Mouse (Mus musculus): Measurements from ENCODE around the gene Frs3. TPM values are rescaled to one million over a fixed set of nuclear protein-coding genes. Genes with fewer than 3 reads are reported as not detected.

Gene Frs3
- polyA plus RNA-seq, 1 experiment = 51.3 TPM

DNA sequence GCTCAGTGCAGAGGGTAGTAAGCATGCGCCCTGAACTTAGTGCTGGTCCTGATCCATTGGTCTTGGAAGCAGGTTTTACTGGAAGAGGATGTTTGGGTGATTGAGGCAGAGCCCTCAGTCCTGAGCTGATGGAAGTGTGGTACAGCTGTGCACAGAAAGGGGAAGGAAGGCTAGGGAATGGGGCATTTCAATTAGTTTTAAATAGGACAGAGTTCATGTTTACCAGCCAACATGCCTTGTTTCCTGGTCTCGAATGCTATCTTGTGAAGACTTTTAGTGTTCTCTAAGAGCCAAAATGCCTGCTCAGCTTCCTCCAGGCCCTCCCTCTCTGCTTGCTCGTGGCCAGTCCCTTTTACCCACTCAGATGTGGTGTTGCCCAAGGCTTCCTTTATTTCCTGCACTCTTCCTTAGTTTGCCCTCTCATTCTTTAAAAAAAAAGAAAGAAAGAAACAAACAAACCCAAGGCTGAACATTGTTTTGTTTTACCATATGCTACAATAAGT is 30.0 kb upstream of the Frs3 start:
- no peak overlapping the region for H3K4me3 ChIP-seq (replicated peaks; ENCODE audit: insufficient read depth, low read depth, low read length)
- 90% methylated on average over 3 of the region's 3 CpGs for whole genome bisulfite sequencing

DNA sequence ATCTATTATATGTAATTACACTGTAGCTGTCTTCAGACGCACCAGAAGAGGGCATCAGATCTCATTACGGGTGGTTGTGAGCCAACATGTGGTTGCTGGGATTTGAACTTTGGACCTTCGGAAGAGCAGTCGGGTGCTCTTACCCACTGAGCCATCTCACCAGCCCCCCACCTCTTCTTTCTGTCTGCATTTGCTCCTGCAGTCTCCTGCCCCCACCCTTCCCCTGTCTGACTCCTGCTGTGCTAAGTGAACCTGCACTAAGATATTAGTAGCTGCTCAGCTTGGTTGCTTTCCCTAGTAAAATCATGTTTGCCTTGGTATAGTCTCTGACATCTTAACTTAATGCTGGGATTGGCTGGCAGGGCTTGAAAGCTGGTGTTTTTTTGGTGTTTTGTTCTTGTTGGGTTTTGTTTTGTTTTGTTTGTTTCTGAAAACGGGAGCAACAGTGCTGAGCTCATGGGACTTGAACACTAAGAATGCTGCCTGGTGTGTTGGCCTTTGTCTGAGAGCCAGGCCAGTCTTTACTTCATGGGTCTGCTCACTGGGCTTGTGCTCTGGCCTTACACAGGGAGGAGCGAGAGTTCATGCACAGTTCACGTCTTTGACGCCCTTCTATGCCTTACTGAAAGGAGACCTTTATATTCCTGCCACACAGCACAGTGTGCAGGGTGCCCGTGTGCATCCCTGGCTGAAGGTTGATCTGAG is 25.7 kb upstream of the Frs3 start:
- Histone ChIP-seq H3K4me1 (ENCODE audit: control insufficient read depth, insufficient read depth, low read length) (no peaks in the 10 kb centered on the region), H3K27ac (ENCODE audit: insufficient read depth, low read length) (no peak overlapping the region), H3K4me3 (replicated peaks; ENCODE audit: insufficient read depth, low read depth, low read length) (no peak overlapping the region), H3K27me3 (ENCODE audit: control insufficient read depth, insufficient read depth, low read length) (no peaks in the 10 kb centered on the region)
- WGBS = 45% methylated on average over 9 of the region's 9 CpGs
- DNase-seq = no peak
- no peak for TF ChIP-seq POLR2A (IDR thresholded peaks at IDR 0.05; ENCODE audit: borderline replicate concordance, insufficient read depth, low read length)
- no peak for TF ChIP-seq CTCF (IDR thresholded peaks at IDR 0.05; ENCODE audit: borderline replicate concordance, insufficient read depth, low read depth, low read length)

More for the DNA sequence above, 30.0 kb upstream of the Frs3 start:
- H3K27ac ChIP-seq (ENCODE audit: insufficient read depth, low read length) = no peak overlapping the region
- no peak for DNase-seq
- H3K4me1 ChIP-seq (ENCODE audit: control insufficient read depth, insufficient read depth, low read length) = no peaks in the 10 kb centered on the region
- no peaks in the 10 kb centered on the region for H3K27me3 ChIP-seq (ENCODE audit: control insufficient read depth, insufficient read depth, low read length)
- no peak for TF ChIP-seq CTCF (IDR thresholded peaks at IDR 0.05; ENCODE audit: borderline replicate concordance, insufficient read depth, low read depth, low read length)
- no peak for TF ChIP-seq POLR2A (IDR thresholded peaks at IDR 0.05; ENCODE audit: borderline replicate concordance, insufficient read depth, low read length)

DNA sequence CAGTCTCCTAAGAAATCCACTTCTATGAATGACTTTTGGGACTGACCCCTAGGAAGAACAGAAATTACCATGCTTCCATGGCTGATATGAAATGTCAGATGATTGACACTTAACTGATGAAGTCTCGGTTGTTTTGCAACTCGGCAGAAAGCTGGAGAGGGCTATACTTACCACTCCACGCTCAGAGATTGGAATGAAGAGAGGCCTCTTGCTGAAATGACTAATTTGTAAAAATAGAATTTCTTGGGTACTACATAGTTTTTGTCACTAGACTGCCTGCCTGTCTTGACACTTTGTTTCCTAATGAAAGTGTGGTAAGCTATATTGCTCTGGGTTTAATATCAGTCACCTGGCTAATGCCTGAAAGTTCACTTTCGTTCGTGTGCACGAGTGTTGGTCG is 24.4 kb upstream of the Frs3 start:
- WGBS = 84% methylated on average over 7 of the region's 7 CpGs
- no peak overlapping the region for H3K27ac ChIP-seq (ENCODE audit: insufficient read depth, low read length)
- DNase-seq = no peak
- TF ChIP-seq CTCF (IDR thresholded peaks at IDR 0.05; ENCODE audit: borderline replicate concordance, insufficient read depth, low read depth, low read length) = no peak
- no peak for TF ChIP-seq POLR2A (IDR thresholded peaks at IDR 0.05; ENCODE audit: borderline replicate concordance, insufficient read depth, low read length)
- H3K4me3 ChIP-seq (replicated peaks; ENCODE audit: insufficient read depth, low read depth, low read length) = no peak overlapping the region
- no peaks in the 10 kb centered on the region for H3K4me1 ChIP-seq (ENCODE audit: control insufficient read depth, insufficient read depth, low read length)
- no peaks in the 10 kb centered on the region for H3K27me3 ChIP-seq (ENCODE audit: control insufficient read depth, insufficient read depth, low read length)

DNA sequence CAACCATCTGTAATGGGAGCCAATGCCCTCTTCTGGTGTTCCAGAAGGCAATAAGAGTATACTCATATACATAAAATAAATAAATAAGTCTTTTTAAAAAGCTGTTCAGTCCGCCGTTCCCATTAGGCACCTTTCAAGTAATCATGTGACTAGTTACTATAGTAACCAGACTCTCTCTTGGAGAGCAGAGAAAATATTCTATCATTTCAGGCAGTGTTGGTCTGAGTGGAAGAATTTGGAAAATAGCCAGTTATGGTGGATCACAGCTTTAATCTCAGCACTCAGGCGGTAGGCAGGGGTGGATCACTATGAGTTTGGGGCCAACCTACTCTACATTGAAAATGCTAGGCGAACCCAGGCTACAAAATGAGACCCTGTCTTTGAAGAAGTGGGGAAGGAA is 19.7 kb upstream of the Frs3 start:
- Histone ChIP-seq H3K27ac (ENCODE audit: insufficient read depth, low read length) (no peak overlapping the region), H3K4me3 (replicated peaks; ENCODE audit: insufficient read depth, low read depth, low read length) (no peak overlapping the region), H3K4me1 (ENCODE audit: control insufficient read depth, insufficient read depth, low read length) (no peaks in the 10 kb centered on the region; the same call in 1 of the 2 replicates), H3K27me3 (ENCODE audit: control insufficient read depth, insufficient read depth, low read length) (no peaks in the 10 kb centered on the region)
- DNase-seq = no peak
- WGBS = 59% methylated on average over 4 of the region's 4 CpGs
- TF ChIP-seq CTCF (IDR thresholded peaks at IDR 0.05; ENCODE audit: borderline replicate concordance, insufficient read depth, low read depth, low read length) (no peak), POLR2A (IDR thresholded peaks at IDR 0.05; ENCODE audit: borderline replicate concordance, insufficient read depth, low read length) (no peak)

DNA sequence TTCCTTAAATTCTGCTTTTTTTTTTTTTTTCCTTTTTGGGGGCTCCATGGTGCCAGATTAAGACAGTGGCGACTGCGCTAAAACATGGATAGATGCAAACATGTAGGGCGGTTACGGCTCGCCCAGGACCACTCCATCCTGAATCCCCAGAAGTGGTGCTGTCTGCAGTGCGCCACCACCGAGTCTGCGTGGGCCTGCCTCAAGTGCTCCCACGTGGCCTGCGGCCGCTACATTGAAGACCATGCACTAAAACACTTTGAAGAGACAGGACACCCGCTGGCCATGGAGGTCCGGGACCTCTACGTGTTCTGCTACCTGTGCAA is 16.9 kb upstream of the Frs3 start:
- Histone ChIP-seq H3K4me3 (replicated peaks; ENCODE audit: insufficient read depth, low read depth, low read length) (peak overlapping the region; percentile 33), H3K27ac (ENCODE audit: insufficient read depth, low read length) (no peak overlapping the region), H3K27me3 (ENCODE audit: control insufficient read depth, insufficient read depth, low read length) (no peaks in the 10 kb centered on the region), H3K4me1 (ENCODE audit: control insufficient read depth, insufficient read depth, low read length) (no peaks in the 10 kb centered on the region; the same call in 1 of the 2 replicates)
- TF ChIP-seq CTCF (IDR thresholded peaks at IDR 0.05; ENCODE audit: borderline replicate concordance, insufficient read depth, low read depth, low read length) = no peak
- no peak for TF ChIP-seq POLR2A (IDR thresholded peaks at IDR 0.05; ENCODE audit: borderline replicate concordance, insufficient read depth, low read length)
- DNase-seq = no peak
- WGBS = 36% methylated on average over 14 of the region's 14 CpGs

DNA sequence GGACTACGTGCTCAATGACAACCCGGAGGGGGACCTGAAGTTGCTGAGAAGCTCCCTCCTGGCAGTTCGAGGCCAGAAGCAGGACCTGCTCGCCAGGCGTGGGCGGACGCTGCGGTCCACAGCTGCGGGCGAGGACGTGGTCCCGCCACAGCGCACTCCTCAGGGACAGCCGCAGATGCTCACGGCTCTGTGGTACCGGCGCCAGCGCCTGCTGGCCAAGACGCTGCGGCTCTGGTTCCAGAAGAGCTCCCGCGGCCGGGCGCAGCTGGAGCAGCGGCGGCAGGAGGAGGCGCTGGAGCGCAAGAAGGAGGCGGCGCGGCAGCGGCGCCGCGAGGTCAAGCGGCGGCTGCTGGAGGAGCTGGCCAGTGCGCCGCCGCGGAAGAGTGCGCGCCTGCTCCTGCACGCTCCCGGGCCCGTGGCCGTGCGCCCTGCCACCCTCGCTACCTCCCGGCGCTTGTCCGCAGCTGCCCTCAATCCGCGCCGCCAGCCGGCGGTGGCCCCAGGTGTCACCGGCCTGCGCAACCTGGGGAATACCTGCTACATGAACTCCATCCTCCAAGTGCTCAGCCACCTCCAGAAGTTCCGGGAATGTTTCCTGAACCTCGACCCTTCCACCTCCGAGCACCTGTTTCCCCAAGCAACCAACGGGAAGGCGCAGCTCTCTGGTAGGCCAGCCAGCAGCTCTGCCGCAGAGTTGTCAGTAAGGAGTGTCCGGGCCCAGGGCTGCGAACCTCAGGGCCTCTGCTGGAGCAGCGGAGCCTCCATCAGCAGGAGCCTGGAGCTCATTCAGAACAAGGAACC is 16.3 kb upstream of the Frs3 start:
- WGBS = 8% methylated on average over 68 of the region's 68 CpGs
- H3K4me1 ChIP-seq (ENCODE audit: control insufficient read depth, insufficient read depth, low read length) = no peaks in the 10 kb centered on the region; the same call in 1 of the 2 replicates
- peak; percentile 46 to 48 for DNase-seq

DNA sequence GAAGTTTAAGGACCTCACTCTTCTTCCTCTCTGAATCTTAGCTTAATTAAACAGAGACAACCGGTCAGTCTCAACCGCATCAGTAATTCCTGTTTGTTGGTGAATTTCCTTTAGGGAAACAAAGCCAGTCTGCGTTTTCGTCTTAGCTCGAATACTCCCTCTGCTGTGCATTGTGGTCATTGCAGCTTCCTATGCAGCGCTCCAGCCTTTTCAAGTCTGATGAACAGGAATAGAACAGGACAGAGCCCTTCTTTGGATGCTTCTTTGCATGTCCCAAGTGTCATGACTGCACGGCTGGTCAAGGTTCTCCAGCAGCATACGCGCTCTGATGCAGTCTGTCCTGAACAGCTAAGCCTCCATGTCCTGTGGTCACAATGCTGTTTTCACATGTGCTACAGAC is 12.2 kb upstream of the Frs3 start:
- DNase-seq = peak; percentile 63 to 79
- no peak overlapping the region for H3K27ac ChIP-seq (ENCODE audit: insufficient read depth, low read length)
- H3K4me1 ChIP-seq (ENCODE audit: control insufficient read depth, insufficient read depth, low read length) = no peaks in the 10 kb centered on the region; the same call in 1 of the 2 replicates
- 16% methylated on average over 9 of the region's 9 CpGs for WGBS
- no peak for TF ChIP-seq POLR2A (IDR thresholded peaks at IDR 0.05; ENCODE audit: borderline replicate concordance, insufficient read depth, low read length)
- peak; percentile 75 for TF ChIP-seq CTCF (IDR thresholded peaks at IDR 0.05; ENCODE audit: borderline replicate concordance, insufficient read depth, low read depth, low read length)
- no peak overlapping the region for H3K4me3 ChIP-seq (replicated peaks; ENCODE audit: insufficient read depth, low read depth, low read length)
- no peaks in the 10 kb centered on the region for H3K27me3 ChIP-seq (ENCODE audit: control insufficient read depth, insufficient read depth, low read length)

More for the DNA sequence above, 16.3 kb upstream of the Frs3 start:
- Histone ChIP-seq H3K4me3 (replicated peaks; ENCODE audit: insufficient read depth, low read depth, low read length) (peak overlapping the region; percentile 39), H3K27me3 (ENCODE audit: control insufficient read depth, insufficient read depth, low read length) (no peaks in the 10 kb centered on the region), H3K27ac (ENCODE audit: insufficient read depth, low read length) (no peak overlapping the region)
- TF ChIP-seq CTCF (IDR thresholded peaks at IDR 0.05; ENCODE audit: borderline replicate concordance, insufficient read depth, low read depth, low read length) (no peak), POLR2A (IDR thresholded peaks at IDR 0.05; ENCODE audit: borderline replicate concordance, insufficient read depth, low read length) (no peak)
